In the genomic region with DNA sequence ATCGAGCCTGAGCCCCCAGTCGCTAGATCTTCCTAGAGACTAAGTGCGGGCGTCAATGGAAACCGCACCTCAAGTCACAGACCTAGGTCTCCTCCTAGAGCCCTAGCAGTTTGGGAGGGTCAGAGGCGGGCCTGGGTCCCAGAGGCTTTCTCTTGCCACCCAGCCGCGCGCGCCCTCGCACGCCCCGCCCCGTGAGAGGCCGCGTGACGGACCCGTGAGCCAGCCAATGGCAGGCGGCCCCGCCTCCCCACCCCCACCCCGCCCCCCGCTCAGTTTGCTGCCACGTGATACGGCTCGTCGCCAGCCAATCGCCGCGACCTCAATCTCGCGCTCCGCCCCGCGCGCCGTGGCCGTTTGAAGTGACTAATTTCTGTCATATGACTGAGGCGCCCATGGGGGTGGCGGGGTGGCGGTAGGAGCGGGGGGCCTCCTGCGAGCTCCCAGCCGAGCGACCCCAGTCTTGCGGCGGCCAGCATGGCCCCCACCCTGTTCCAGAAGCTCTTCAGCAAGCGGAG, we compare ENCODE assay signal across 8 mouse cellular contexts. TPM values are rescaled to one million over a fixed set of nuclear protein-coding genes. Genes with fewer than 3 reads are reported as not detected.
DNase-seq lines count a peak whose midpoint lies in the region; ATAC-seq and TF ChIP-seq lines count a peak whose summit lies in the region.

Gene Fnip1, plus strand, starts transcription at position 377 of the 515 bp plus-strand sequence.

- intact Hi-C loops in gastrocnemius, adult 2 months (cut with DNase I), result loop anchor here (5.0 to 10.0 kb wide), 2 partner anchors 84 to 323 kb away; partner anchors contain the start of gene Rapgef6

- H3K36me3 ChIP-seq in megakaryocyte, embryonic 14.5 days (replicated peaks; ENCODE audit: low read length), result peaks cover 3% of the 10 kb centered on the region

- no peaks in the 10 kb centered on the region for H3K9me3 ChIP-seq in megakaryocyte, embryonic 14.5 days

- ATAC-seq in common myeloid progenitor, adult 5-6 weeks (replicated peaks; ENCODE audit: low read depth, poor library complexity, severe bottlenecking), result peak; percentile 84

- peak; percentile 96 for DNase-seq in ZHBTc4 (ENCODE audit: low read depth, low spot score)
- DNase-seq in gastrocnemius, adult 2 months, result peak; percentile 99
- peak; percentile 41 for DNase-seq in hindlimb bud, embryonic 11.5 days (ENCODE audit: extremely low spot score, low read depth, low spot score)
- DNase-seq in left cerebral cortex, adult 8-10 months (ENCODE audit: low spot score in 2 of 2), result peak; percentile 85 to 91
- peak; percentile 98 for DNase-seq in right cerebral cortex, postnatal 10 days (ENCODE audit: low spot score in 2 of 2)
- peak; percentile 91 for DNase-seq in urinary bladder, postnatal 25 days (ENCODE audit: low spot score)

- H3K4me1 ChIP-seq in megakaryocyte, embryonic 14.5 days, result peaks cover 31% of the 10 kb centered on the region

- no peak for TF ChIP-seq CTCF in gastrocnemius, adult 2 months (IDR thresholded peaks at IDR 0.05)

- no peaks in the 10 kb centered on the region for H3K27me3 ChIP-seq in megakaryocyte, embryonic 14.5 days (replicated peaks)

- H3K4me3 ChIP-seq in gastrocnemius, adult 2 months, result peak within 1 kb of the TSS; percentile 94
- peak within 1 kb of the TSS; percentile 97 for H3K4me3 ChIP-seq in megakaryocyte, embryonic 14.5 days (replicated peaks)

- peak within 1 kb of the TSS; percentile 100 for H3K27ac ChIP-seq in gastrocnemius, adult 2 months

RNA-seq across cellular contexts. Expression of gene Fnip1, which starts in this region (rescaled TPM):
- total RNA-seq in common myeloid progenitor, adult 5-6 weeks (2017), result 25.4 and 26.4 TPM in 2 replicates
- total RNA-seq in gastrocnemius, adult 2 months (2021), result 10 to 100 TPM; 28.7 to 35.9 TPM
- total RNA-seq in left cerebral cortex, adult 8-10 months (2022), result 10 to 100 TPM; 37.6 to 42.0 (median 39.5) TPM
- 0.35 TPM in 1 of 2 replicates, not detected in the other for polyA plus RNA-seq in megakaryocyte, embryonic 14.5 days (2012; ENCODE audit: insufficient read depth, low replicate concordance)

Comparison
In these comparisons a context has a peak if more than half of its experiments do, and no peak if none do; other contexts are left out.
1. Peak in every context shown above with its lines: DNase-seq, ATAC-seq, H3K4me3 ChIP-seq and H3K27ac ChIP-seq.
2. DNase-seq: peak in every context shown above with its lines; median percentile 99 in gastrocnemius, adult 2 months; 98 in right cerebral cortex, postnatal 10 days; 96 in ZHBTc4; 91 in urinary bladder, postnatal 25 days; 88 in left cerebral cortex, adult 8-10 months; 41 in hindlimb bud, embryonic 11.5 days.